Mouse (Mus musculus) adrenal gland, postnatal 0 days (tissue): ENCODE data around the gene Clec11a. TPM values are rescaled to one million over a fixed set of nuclear protein-coding genes. Genes with fewer than 3 reads are reported as not detected.

Experiments
- polyA plus RNA-seq: library from polyadenylated mRNA; unstranded; fragments of >200 nt; fragmentation: Nextera tagmentation; extraction: Ambion mirVana; gene quantifications from 2 replicates; pipeline ENCODE4 v1.2.1, GENCODE M21; 2015

The Clec11a gene
- polyA plus RNA-seq, result 9.6 and 11.3 TPM in 2 replicates

DNA sequence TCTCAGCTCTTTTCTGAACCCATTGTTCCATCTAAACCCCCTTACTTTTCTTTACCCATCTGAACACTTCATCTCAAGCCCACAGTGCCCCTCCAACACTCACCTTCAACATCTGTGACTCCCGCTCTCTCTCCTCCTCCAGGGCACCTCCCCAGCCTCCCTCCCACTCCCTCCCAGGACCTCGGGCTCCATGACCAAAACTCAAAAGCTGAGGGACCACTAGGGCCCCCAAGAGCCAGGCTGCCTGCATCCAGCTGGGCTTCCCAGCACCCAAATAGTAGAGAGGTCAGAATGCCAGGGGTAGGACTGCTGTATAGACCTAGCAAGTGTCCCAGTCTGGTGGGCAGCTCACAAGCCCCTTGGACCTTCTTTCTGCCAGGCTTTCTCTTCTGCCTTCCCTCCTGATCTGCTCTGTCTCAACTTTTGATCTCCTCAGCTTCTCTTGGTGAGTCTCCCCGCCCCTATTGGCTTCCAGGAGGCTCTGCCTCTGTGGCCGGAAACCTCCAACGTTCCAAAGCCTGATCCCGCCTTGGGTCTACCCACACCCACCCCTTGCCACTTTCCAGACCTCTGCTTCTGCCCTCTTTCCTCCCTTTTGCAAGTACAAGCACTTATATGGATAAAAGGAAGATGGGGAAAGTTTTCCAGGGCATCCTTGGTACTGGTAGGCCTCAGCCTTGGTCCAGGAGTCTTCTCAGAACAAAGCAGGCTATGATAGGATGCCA is at the start of gene Clec11a:
Gene Clec11a, minus strand, starts transcription at position 387 of the 725 bp plus-strand sequence.

GRCm38 (mm10) chr7:44309475-44310284 is 3.0 kb upstream of the Clec11a start, which contains the start of gene Shank1:
Gene Shank1, plus strand, starts transcription at chr7:44310253.

DNA sequence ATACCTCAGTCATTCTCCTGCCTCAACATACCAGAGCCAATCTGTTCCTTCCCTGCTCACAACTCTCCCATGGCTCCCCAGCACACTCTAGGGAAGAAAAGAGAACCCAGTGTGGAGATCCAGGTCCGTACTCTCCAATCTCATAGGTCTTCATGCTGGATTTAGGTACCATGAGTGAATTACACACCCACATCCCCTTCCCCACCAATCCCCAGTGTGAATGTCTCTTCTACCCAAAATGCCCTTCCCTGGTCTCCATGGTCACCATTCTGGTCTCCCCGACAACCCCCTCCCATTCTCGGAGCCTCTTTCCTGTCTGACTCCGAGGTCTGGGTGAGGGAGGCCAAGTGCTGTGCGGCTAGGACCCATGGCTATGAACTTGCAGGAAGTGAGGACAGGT is 45.6 kb downstream of the Clec11a start, which contains the start of gene Gm15517:
Gene Gm15517, plus strand, starts transcription at position 301 of the 400 bp plus-strand sequence.

GRCm38 (mm10) chr7:44257278-44257677 is 49.4 kb downstream of the Clec11a start, which contains the start of gene Acp4:
Gene Acp4, minus strand, starts transcription at chr7:44257378.

Other genes starting within 250 kb of the Clec11a start
- gene Klk1b21, start 204.6 kb downstream of the Clec11a start, polyA plus RNA-seq, result not detected in 2 replicates
- gene Klk1b22, start 194.2 kb downstream of the Clec11a start, polyA plus RNA-seq, result not detected in 2 replicates
- gene Klk1b16, start 170.1 kb downstream of the Clec11a start, polyA plus RNA-seq, result not detected in 2 replicates
- not detected in 2 replicates for gene Klk1b24, start 118.7 kb downstream of the Clec11a start, polyA plus RNA-seq
- gene Klk1b3, start 108.7 kb downstream of the Clec11a start, polyA plus RNA-seq, result not detected in 2 replicates
- not detected in 2 replicates for gene Klk1b4, start 99.5 kb downstream of the Clec11a start, polyA plus RNA-seq
- gene Klk1b5, start 91.0 kb downstream of the Clec11a start, polyA plus RNA-seq, result not detected in 2 replicates
- 0.37 and 1.4 TPM in 2 replicates for gene Klk1, start 81.5 kb downstream of the Clec11a start, polyA plus RNA-seq
- gene Gm36864, start 70.7 kb downstream of the Clec11a start, polyA plus RNA-seq, result 0.17 TPM in 1 of 2 replicates, not detected in the other
- gene 1700028J19Rik, start 60.2 kb downstream of the Clec11a start, polyA plus RNA-seq, result 0.58 and 2.0 TPM in 2 replicates
- gene 2410002F23Rik, start 60.2 kb downstream of the Clec11a start, polyA plus RNA-seq, result 76.2 and 139 TPM in 2 replicates
- not detected in 2 replicates for gene Acp4, start 49.5 kb downstream of the Clec11a start, polyA plus RNA-seq
- gene Gm15517, start 45.5 kb downstream of the Clec11a start, polyA plus RNA-seq, result not detected in 2 replicates
- 2.0 and 2.9 TPM in 2 replicates for gene Shank1, start 3.4 kb upstream of the Clec11a start, polyA plus RNA-seq
- gene Syt3, start 77.2 kb upstream of the Clec11a start, polyA plus RNA-seq, result 3.1 and 3.6 TPM in 2 replicates
- 1.2 and 2.0 TPM in 2 replicates for gene 1700008O03Rik, start 78.9 kb upstream of the Clec11a start, polyA plus RNA-seq
- 1.3 and 3.1 TPM in 2 replicates for gene Lrrc4b, start 122.1 kb upstream of the Clec11a start, polyA plus RNA-seq
- gene Aspdh, start 158.5 kb upstream of the Clec11a start, polyA plus RNA-seq, result 1.4 and 2.2 TPM in 2 replicates
- gene Josd2, start 161.1 kb upstream of the Clec11a start, polyA plus RNA-seq, result 53.4 and 55.2 TPM in 2 replicates
- gene Emc10, start 189.6 kb upstream of the Clec11a start, polyA plus RNA-seq, result 102 and 104 TPM in 2 replicates
- 17.2 and 25.9 TPM in 2 replicates for gene Fam71e1, start 189.7 kb upstream of the Clec11a start, polyA plus RNA-seq
- gene Mybpc2, start 217.8 kb upstream of the Clec11a start, polyA plus RNA-seq, result 0.41 and 0.92 TPM in 2 replicates
- 0.50 and 0.86 TPM in 2 replicates for gene Spib, start 225.2 kb upstream of the Clec11a start, polyA plus RNA-seq
- 19.6 and 23.4 TPM in 2 replicates for gene Pold1, start 241.9 kb upstream of the Clec11a start, polyA plus RNA-seq
- gene Nr1h2, start 247.0 kb upstream of the Clec11a start, polyA plus RNA-seq, result 63.2 and 98.6 TPM in 2 replicates